Mouse (Mus musculus): Measurements from ENCODE around the gene Plce1. TPM values are rescaled to one million over a fixed set of nuclear protein-coding genes. Genes with fewer than 3 reads are reported as not detected.

The Plce1 gene
- polyA plus RNA-seq, 1 experiment from 2014 or later: 3.4 TPM

DNA sequence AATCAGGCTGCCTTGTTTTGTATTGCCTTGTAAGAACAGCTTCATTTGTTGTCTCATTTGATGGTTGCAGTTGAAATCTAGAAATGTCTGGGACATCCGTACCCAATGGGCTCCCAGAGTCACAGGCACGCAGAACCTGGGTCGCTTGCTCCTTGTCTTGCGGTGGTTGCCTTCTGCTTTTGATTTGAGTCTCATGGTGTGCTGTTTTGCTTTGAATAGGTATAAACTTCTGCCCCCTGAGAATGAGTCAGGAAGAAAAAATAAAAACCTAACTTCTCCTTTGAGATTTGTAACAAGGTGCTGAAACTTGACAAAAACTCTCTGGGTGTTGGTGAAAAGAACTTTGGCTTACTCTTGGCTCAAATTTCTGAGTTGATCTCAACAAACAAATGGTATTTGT is 115.2 kb downstream of the Plce1 start:
- no peaks in the 10 kb centered on the region for H3K27me3 ChIP-seq (ENCODE audit: control insufficient read depth, insufficient read depth, low read length)
- no peak overlapping the region for H3K27ac ChIP-seq (replicated peaks; ENCODE audit: low read depth, low read length)
- H3K4me3 ChIP-seq (ENCODE audit: low read depth, low read length): no peak overlapping the region
- ATAC-seq (replicated peaks; ENCODE audit: insufficient number of reproducible peaks, low FRiP score, low TSS enrichment, low read depth) (no peak), DNase-seq (ENCODE audit: low spot score) (no peak)
- no peak overlapping the region for H3K9ac ChIP-seq (replicated peaks; ENCODE audit: low read length)
- WGBS: 77% methylated on average over 4 of the region's 4 CpGs
- no peaks in the 10 kb centered on the region for H3K36me3 ChIP-seq (replicated peaks; ENCODE audit: control insufficient read depth, insufficient read depth, low read depth, low read length)
- no peak overlapping the region for H3K4me2 ChIP-seq (ENCODE audit: low read depth, low read length)
- no peaks in the 10 kb centered on the region for H3K9me3 ChIP-seq (replicated peaks; ENCODE audit: control insufficient read depth, low read length)
- no peaks in the 10 kb centered on the region for H3K4me1 ChIP-seq (ENCODE audit: control insufficient read depth, insufficient read depth, low read length)

- Histone ChIP-seq H3K27me3 (ENCODE audit: control insufficient read depth, insufficient read depth, low read length) (no peaks in the 10 kb centered on the region), H3K9ac (replicated peaks; ENCODE audit: low read length) (no peak overlapping the region), H3K4me1 (ENCODE audit: control insufficient read depth, insufficient read depth, low read length) (no peaks in the 10 kb centered on the region), H3K9me3 (replicated peaks; ENCODE audit: control insufficient read depth, low read length) (no peaks in the 10 kb centered on the region), H3K36me3 (replicated peaks; ENCODE audit: control insufficient read depth, insufficient read depth, low read depth, low read length) (no peaks in the 10 kb centered on the region), H3K4me3 (ENCODE audit: low read depth, low read length) (no peak overlapping the region), H3K27ac (replicated peaks; ENCODE audit: low read depth, low read length) (no peak overlapping the region), H3K4me2 (ENCODE audit: low read depth, low read length) (no peak overlapping the region)
- 90% methylated on average over 2 of the region's 2 CpGs for WGBS
- ATAC-seq (replicated peaks; ENCODE audit: insufficient number of reproducible peaks, low FRiP score, low TSS enrichment, low read depth) (no peak), DNase-seq (ENCODE audit: low spot score) (no peak)
Measured at GRCm38 (mm10) chr19:38597392-38597791, 116.5 kb downstream of the Plce1 start.

GRCm38 (mm10) chr19:38599001-38599400 is 118.1 kb downstream of the Plce1 start:
- H3K4me2 ChIP-seq (ENCODE audit: low read depth, low read length): no peak overlapping the region
- WGBS: 78% methylated on average over 3 of the region's 3 CpGs
- H3K36me3 ChIP-seq (replicated peaks; ENCODE audit: control insufficient read depth, insufficient read depth, low read depth, low read length): no peaks in the 10 kb centered on the region

DNA sequence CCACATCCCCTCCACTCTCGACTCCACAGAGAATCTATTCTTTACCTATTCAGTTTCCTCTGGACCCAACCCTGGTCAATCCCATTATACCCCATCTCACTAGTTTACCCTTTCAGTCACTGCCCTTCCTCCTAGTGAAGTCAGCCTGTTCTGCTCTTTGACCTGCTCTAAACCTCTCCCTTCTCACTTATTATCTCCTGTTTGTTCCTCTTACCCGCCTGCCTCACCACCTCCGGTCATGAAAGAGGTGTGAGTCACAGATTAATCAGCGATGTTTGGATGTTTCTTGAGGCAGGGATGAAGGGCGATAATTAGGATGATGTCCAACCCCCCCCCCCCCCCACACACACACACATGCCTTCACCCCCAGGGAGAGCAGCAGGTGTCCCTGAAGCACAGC is 120.2 kb downstream of the Plce1 start:
- Histone ChIP-seq H3K4me1 (ENCODE audit: control insufficient read depth, insufficient read depth, low read length) (no peaks in the 10 kb centered on the region), H3K4me2 (ENCODE audit: low read depth, low read length) (no peak overlapping the region), H3K36me3 (replicated peaks; ENCODE audit: control insufficient read depth, insufficient read depth, low read depth, low read length) (no peaks in the 10 kb centered on the region), H3K9ac (replicated peaks; ENCODE audit: low read length) (no peak overlapping the region), H3K27me3 (ENCODE audit: control insufficient read depth, insufficient read depth, low read length) (no peaks in the 10 kb centered on the region), H3K4me3 (ENCODE audit: low read depth, low read length) (no peak overlapping the region), H3K27ac (replicated peaks; ENCODE audit: low read depth, low read length) (no peak overlapping the region), H3K9me3 (replicated peaks; ENCODE audit: control insufficient read depth, low read length) (no peaks in the 10 kb centered on the region)
- ATAC-seq (replicated peaks; ENCODE audit: insufficient number of reproducible peaks, low FRiP score, low TSS enrichment, low read depth) (no peak), DNase-seq (ENCODE audit: low spot score) (no peak)
- WGBS: 85% methylated on average over 5 of the region's 5 CpGs

More at GRCm38 (mm10) chr19:38599001-38599400, 118.1 kb downstream of the Plce1 start:
- no peaks in the 10 kb centered on the region for H3K9me3 ChIP-seq (replicated peaks; ENCODE audit: control insufficient read depth, low read length)
- H3K27ac ChIP-seq (replicated peaks; ENCODE audit: low read depth, low read length): no peak overlapping the region
- no peaks in the 10 kb centered on the region for H3K27me3 ChIP-seq (ENCODE audit: control insufficient read depth, insufficient read depth, low read length)
- no peak overlapping the region for H3K4me3 ChIP-seq (ENCODE audit: low read depth, low read length)
- ATAC-seq (replicated peaks; ENCODE audit: insufficient number of reproducible peaks, low FRiP score, low TSS enrichment, low read depth) (no peak), DNase-seq (ENCODE audit: low spot score) (no peak)
- H3K4me1 ChIP-seq (ENCODE audit: control insufficient read depth, insufficient read depth, low read length): no peaks in the 10 kb centered on the region
- H3K9ac ChIP-seq (replicated peaks; ENCODE audit: low read length): no peak overlapping the region

DNA sequence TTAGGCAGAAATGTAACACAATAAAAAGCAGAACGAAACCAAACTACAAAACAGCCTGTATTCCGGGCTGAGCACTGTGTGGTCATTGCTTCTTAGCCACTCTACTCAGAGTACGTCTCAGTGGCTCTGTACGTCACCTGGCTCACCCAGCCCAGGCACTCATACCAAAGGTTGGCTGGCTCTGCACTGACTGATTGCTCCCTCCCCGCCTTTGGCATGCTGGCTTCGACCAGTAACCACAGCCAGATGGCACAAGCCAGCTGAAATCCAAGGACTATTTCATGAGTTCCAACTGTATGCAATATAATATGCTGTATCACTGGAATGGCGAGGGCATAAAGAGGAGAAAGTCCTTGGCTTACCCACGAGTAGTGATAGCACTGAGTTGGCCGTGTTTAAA is 121.9 kb downstream of the Plce1 start:
- no peak overlapping the region for H3K4me3 ChIP-seq (ENCODE audit: low read depth, low read length)
- H3K9me3 ChIP-seq (replicated peaks; ENCODE audit: control insufficient read depth, low read length): no peaks in the 10 kb centered on the region
- H3K27ac ChIP-seq (replicated peaks; ENCODE audit: low read depth, low read length): no peak overlapping the region
- no peak overlapping the region for H3K4me2 ChIP-seq (ENCODE audit: low read depth, low read length)
- DNase-seq (ENCODE audit: low spot score) (peak; percentile 21), ATAC-seq (replicated peaks; ENCODE audit: insufficient number of reproducible peaks, low FRiP score, low TSS enrichment, low read depth) (no peak)
- H3K36me3 ChIP-seq (replicated peaks; ENCODE audit: control insufficient read depth, insufficient read depth, low read depth, low read length): no peaks in the 10 kb centered on the region
- H3K9ac ChIP-seq (replicated peaks; ENCODE audit: low read length): no peak overlapping the region
- H3K27me3 ChIP-seq (ENCODE audit: control insufficient read depth, insufficient read depth, low read length): no peaks in the 10 kb centered on the region
- 66% methylated on average over 9 of the region's 9 CpGs for WGBS
- no peaks in the 10 kb centered on the region for H3K4me1 ChIP-seq (ENCODE audit: control insufficient read depth, insufficient read depth, low read length)

GRCm38 (mm10) chr19:38607236-38607635 is 126.3 kb downstream of the Plce1 start:
- WGBS: 84% methylated on average over 5 of the region's 5 CpGs
- H3K27me3 ChIP-seq (ENCODE audit: control insufficient read depth, insufficient read depth, low read length): no peaks in the 10 kb centered on the region
- no peak overlapping the region for H3K4me2 ChIP-seq (ENCODE audit: low read depth, low read length)
- no peak overlapping the region for H3K4me3 ChIP-seq (ENCODE audit: low read depth, low read length)
- H3K9me3 ChIP-seq (replicated peaks; ENCODE audit: control insufficient read depth, low read length): no peaks in the 10 kb centered on the region
- H3K36me3 ChIP-seq (replicated peaks; ENCODE audit: control insufficient read depth, insufficient read depth, low read depth, low read length): no peaks in the 10 kb centered on the region
- no peak overlapping the region for H3K27ac ChIP-seq (replicated peaks; ENCODE audit: low read depth, low read length)
- ATAC-seq (replicated peaks; ENCODE audit: insufficient number of reproducible peaks, low FRiP score, low TSS enrichment, low read depth) (no peak), DNase-seq (ENCODE audit: low spot score) (no peak)
- no peaks in the 10 kb centered on the region for H3K4me1 ChIP-seq (ENCODE audit: control insufficient read depth, insufficient read depth, low read length)
- H3K9ac ChIP-seq (replicated peaks; ENCODE audit: low read length): no peak overlapping the region

DNA sequence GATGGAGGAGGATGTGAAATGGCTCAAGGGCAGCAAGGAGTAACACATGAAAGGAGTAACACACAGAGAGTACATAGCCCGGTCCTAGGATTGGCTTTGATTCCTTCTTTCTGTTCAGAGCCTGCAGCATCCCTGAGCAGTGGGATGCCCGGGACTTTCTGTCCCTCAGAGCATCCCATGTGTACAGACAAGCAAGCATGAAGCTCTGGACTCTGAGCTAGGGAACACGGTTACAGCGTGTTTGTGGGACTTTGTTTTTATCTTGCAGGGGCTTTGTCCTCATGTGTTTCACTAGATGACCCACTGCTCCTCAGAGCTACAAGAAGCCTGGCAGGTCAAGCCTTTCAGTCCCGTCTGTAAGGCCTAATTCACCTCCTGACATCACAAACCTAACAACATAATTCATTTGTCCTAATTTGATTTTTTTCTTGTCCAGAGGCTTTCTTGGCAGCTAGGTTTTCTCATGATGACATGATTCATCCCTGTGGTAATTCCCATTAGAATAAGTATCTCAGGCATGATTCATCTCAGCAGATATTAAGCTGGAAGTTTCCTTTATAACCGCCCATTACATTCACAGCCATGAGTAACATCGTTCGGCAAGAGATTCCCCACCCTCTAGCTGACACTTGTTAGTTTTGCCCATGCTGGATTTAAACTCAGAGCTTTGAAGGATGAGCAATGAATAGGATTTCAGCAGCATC is 128.2 kb downstream of the Plce1 start:
- Histone ChIP-seq H3K9me3 (replicated peaks; ENCODE audit: control insufficient read depth, low read length) (no peaks in the 10 kb centered on the region), H3K36me3 (replicated peaks; ENCODE audit: control insufficient read depth, insufficient read depth, low read depth, low read length) (no peaks in the 10 kb centered on the region), H3K4me2 (ENCODE audit: low read depth, low read length) (no peak overlapping the region), H3K9ac (replicated peaks; ENCODE audit: low read length) (no peak overlapping the region), H3K4me3 (ENCODE audit: low read depth, low read length) (no peak overlapping the region), H3K4me1 (ENCODE audit: control insufficient read depth, insufficient read depth, low read length) (no peaks in the 10 kb centered on the region), H3K27me3 (ENCODE audit: control insufficient read depth, insufficient read depth, low read length) (no peaks in the 10 kb centered on the region), H3K27ac (replicated peaks; ENCODE audit: low read depth, low read length) (no peak overlapping the region)
- 87% methylated on average over 8 of the region's 8 CpGs for whole genome bisulfite sequencing
- ATAC-seq (replicated peaks; ENCODE audit: insufficient number of reproducible peaks, low FRiP score, low TSS enrichment, low read depth) (no peak), DNase-seq (ENCODE audit: low spot score) (no peak)

GRCm38 (mm10) chr19:38610291-38610690 is 129.4 kb downstream of the Plce1 start:
- Histone ChIP-seq H3K9ac (replicated peaks; ENCODE audit: low read length) (no peak overlapping the region), H3K4me1 (ENCODE audit: control insufficient read depth, insufficient read depth, low read length) (no peaks in the 10 kb centered on the region), H3K27me3 (ENCODE audit: control insufficient read depth, insufficient read depth, low read length) (no peaks in the 10 kb centered on the region), H3K36me3 (replicated peaks; ENCODE audit: control insufficient read depth, insufficient read depth, low read depth, low read length) (no peaks in the 10 kb centered on the region), H3K9me3 (replicated peaks; ENCODE audit: control insufficient read depth, low read length) (no peaks in the 10 kb centered on the region), H3K4me3 (ENCODE audit: low read depth, low read length) (no peak overlapping the region), H3K4me2 (ENCODE audit: low read depth, low read length) (no peak overlapping the region), H3K27ac (replicated peaks; ENCODE audit: low read depth, low read length) (no peak overlapping the region)
- no peak for DNase-seq (ENCODE audit: low spot score)
- 85% methylated on average over 2 of the region's 2 CpGs for WGBS
- no peak for ATAC-seq (replicated peaks; ENCODE audit: insufficient number of reproducible peaks, low FRiP score, low TSS enrichment, low read depth)

Measured in embryonic facial prominence, embryonic 11.5 days (tissue).